Mouse (Mus musculus): ENCODE data around the gene Sptbn2. TPM values are rescaled to one million over a fixed set of nuclear protein-coding genes. Genes with fewer than 3 reads are reported as not detected.
A peak's percentile ranks its signal among the peaks of the same experiment; 100 is the strongest.

Gene Sptbn2
- polyA plus RNA-seq, 1 experiment from 2014 or later = 0.51 TPM

- H3K4me2 ChIP-seq (replicated peaks; ENCODE audit: low read depth, low read length) = no peak overlapping the region
Measured at GRCm38 (mm10) chr19:4718716-4719115, 7.7 kb downstream of the Sptbn2 start.

DNA sequence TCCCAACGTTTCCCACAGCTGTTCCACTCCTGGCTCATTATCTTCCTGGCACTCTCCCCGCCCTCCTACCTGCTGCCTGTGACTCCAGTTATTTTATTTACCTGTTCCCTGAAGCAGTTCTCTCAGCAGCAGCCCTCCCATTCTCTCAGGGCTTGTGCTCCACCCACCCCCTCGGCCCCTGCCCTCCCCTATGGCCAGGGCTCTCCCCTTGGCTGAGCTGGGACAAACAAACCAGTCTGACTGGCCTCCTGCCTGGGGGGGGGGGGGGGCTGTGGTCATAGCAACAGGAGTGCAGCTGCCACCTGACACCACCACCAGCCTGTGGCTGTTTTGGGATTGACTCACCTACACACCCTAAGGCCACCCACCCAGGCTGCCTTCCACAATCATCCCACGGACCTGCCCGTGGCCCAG lies 8.4 kb downstream of the Sptbn2 start:
- 22% methylated on average over 5 of the region's 5 CpGs for WGBS
- H3K27me3 ChIP-seq (replicated peaks; ENCODE audit: insufficient read depth, low read length) = peaks cover 4% of the 10 kb centered on the region; the same call in 1 of the 2 replicates
- no peak overlapping the region for H3K4me3 ChIP-seq (ENCODE audit: low read depth, low read length)
- H3K9me3 ChIP-seq (ENCODE audit: low read length) = no peaks in the 10 kb centered on the region
- DNase-seq (ENCODE audit: low spot score) (peak; percentile 89), ATAC-seq (peak; percentile 95)
- TF ChIP-seq CTCF (IDR thresholded peaks at IDR 0.05) (no peak), EP300 (IDR thresholded peaks at IDR 0.05) (no peak)
- H3K9ac ChIP-seq (replicated peaks; ENCODE audit: low read depth) = no peak overlapping the region
- H3K27ac ChIP-seq (ENCODE audit: low read length) = peak overlapping the region; percentile 62; the same call in 1 of the 2 replicates
- H3K4me1 ChIP-seq (ENCODE audit: insufficient read depth, low read depth, low read length) = no peaks in the 10 kb centered on the region
- H3K4me2 ChIP-seq (replicated peaks; ENCODE audit: low read depth, low read length) = peak overlapping the region; percentile 51; the same call in 1 of the 2 replicates
- no peaks in the 10 kb centered on the region for H3K36me3 ChIP-seq (ENCODE audit: insufficient read depth, low read length)

More at GRCm38 (mm10) chr19:4718716-4719115, 7.7 kb downstream of the Sptbn2 start:
- no peaks in the 10 kb centered on the region for H3K36me3 ChIP-seq (ENCODE audit: insufficient read depth, low read length)
- H3K4me1 ChIP-seq (ENCODE audit: insufficient read depth, low read depth, low read length) = no peaks in the 10 kb centered on the region
- DNase-seq (ENCODE audit: low spot score) (peak; percentile 43), ATAC-seq (peak; percentile 30)
- TF ChIP-seq CTCF (IDR thresholded peaks at IDR 0.05) (no peak), EP300 (IDR thresholded peaks at IDR 0.05) (no peak)
- no peak overlapping the region for H3K4me3 ChIP-seq (ENCODE audit: low read depth, low read length)
- H3K9me3 ChIP-seq (ENCODE audit: low read length) = no peaks in the 10 kb centered on the region
- WGBS = 21% methylated on average over 8 of the region's 12 CpGs
- H3K27ac ChIP-seq (ENCODE audit: low read length) = no peak overlapping the region
- no peak overlapping the region for H3K9ac ChIP-seq (replicated peaks; ENCODE audit: low read depth)
- peaks cover 10% of the 10 kb centered on the region for H3K27me3 ChIP-seq (replicated peaks; ENCODE audit: insufficient read depth, low read length)

DNA sequence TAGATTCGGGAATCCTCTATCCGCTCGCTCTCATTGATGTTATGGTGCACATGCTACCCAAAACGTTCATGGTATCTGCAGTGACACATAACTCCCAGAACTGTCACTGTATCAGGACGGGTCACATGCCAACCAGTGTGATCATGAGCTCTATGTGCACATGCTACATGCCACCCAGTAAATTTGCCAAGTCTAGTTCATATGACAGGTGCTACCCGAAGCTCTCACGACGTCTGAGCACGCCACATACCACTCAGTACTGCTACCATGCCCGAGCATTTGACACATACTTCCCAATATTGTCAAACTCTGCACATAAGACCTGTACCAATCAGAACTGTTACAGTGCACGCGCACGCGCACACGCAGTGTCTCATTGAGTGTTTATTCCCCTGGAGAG lies 9.1 kb downstream of the Sptbn2 start:
- Histone ChIP-seq H3K27ac (ENCODE audit: low read length) (peak overlapping the region; percentile 62; the same call in 1 of the 2 replicates), H3K27me3 (replicated peaks; ENCODE audit: insufficient read depth, low read length) (no peaks in the 10 kb centered on the region), H3K4me1 (ENCODE audit: insufficient read depth, low read depth, low read length) (no peaks in the 10 kb centered on the region), H3K36me3 (ENCODE audit: insufficient read depth, low read length) (no peaks in the 10 kb centered on the region), H3K9ac (replicated peaks; ENCODE audit: low read depth) (no peak overlapping the region), H3K4me2 (replicated peaks; ENCODE audit: low read depth, low read length) (peak overlapping the region; percentile 51), H3K4me3 (ENCODE audit: low read depth, low read length) (no peak overlapping the region), H3K9me3 (ENCODE audit: low read length) (no peaks in the 10 kb centered on the region)
- TF ChIP-seq EP300 (IDR thresholded peaks at IDR 0.05) = no peak
- TF ChIP-seq CTCF (IDR thresholded peaks at IDR 0.05) = no peak
- WGBS = 71% methylated on average over 15 of the region's 15 CpGs
- ATAC-seq (no peak), DNase-seq (ENCODE audit: low spot score) (no peak)

- peak; percentile 49 for ATAC-seq
- Histone ChIP-seq H3K9ac (replicated peaks; ENCODE audit: low read depth) (no peak overlapping the region), H3K4me2 (replicated peaks; ENCODE audit: low read depth, low read length) (peak overlapping the region; percentile 51), H3K4me1 (ENCODE audit: insufficient read depth, low read depth, low read length) (no peaks in the 10 kb centered on the region), H3K9me3 (ENCODE audit: low read length) (no peaks in the 10 kb centered on the region), H3K4me3 (ENCODE audit: low read depth, low read length) (peak overlapping the region; percentile 19; the same call in 1 of the 2 replicates), H3K27ac (ENCODE audit: low read length) (peak overlapping the region; percentile 62), H3K36me3 (ENCODE audit: insufficient read depth, low read length) (no peaks in the 10 kb centered on the region), H3K27me3 (replicated peaks; ENCODE audit: insufficient read depth, low read length) (no peaks in the 10 kb centered on the region)
- peak; percentile 64 for DNase-seq (ENCODE audit: low spot score)
- TF ChIP-seq CTCF (IDR thresholded peaks at IDR 0.05) (no peak), EP300 (IDR thresholded peaks at IDR 0.05) (no peak)
- WGBS = 23% methylated on average over 11 of the region's 11 CpGs
Measured at GRCm38 (mm10) chr19:4720671-4721244, 9.8 kb downstream of the Sptbn2 start.

- WGBS = 63% methylated on average over 9 of the region's 9 CpGs
Measured at GRCm38 (mm10) chr19:4729186-4729585, 18.2 kb downstream of the Sptbn2 start.

GRCm38 (mm10) chr19:4733052-4733451 lies 22.1 kb downstream of the Sptbn2 start:
- Histone ChIP-seq H3K36me3 (ENCODE audit: insufficient read depth, low read length) (no peaks in the 10 kb centered on the region), H3K4me1 (ENCODE audit: insufficient read depth, low read depth, low read length) (no peaks in the 10 kb centered on the region), H3K27ac (ENCODE audit: low read length) (no peak overlapping the region), H3K4me3 (ENCODE audit: low read depth, low read length) (no peak overlapping the region), H3K9ac (replicated peaks; ENCODE audit: low read depth) (no peak overlapping the region), H3K4me2 (replicated peaks; ENCODE audit: low read depth, low read length) (no peak overlapping the region), H3K9me3 (ENCODE audit: low read length) (no peaks in the 10 kb centered on the region), H3K27me3 (replicated peaks; ENCODE audit: insufficient read depth, low read length) (no peaks in the 10 kb centered on the region)
- ATAC-seq (no peak), DNase-seq (ENCODE audit: low spot score) (no peak)
- 81% methylated on average over 3 of the region's 3 CpGs for WGBS
- TF ChIP-seq EP300 (IDR thresholded peaks at IDR 0.05) (no peak), CTCF (IDR thresholded peaks at IDR 0.05) (no peak)

More at GRCm38 (mm10) chr19:4729186-4729585, 18.2 kb downstream of the Sptbn2 start:
- Histone ChIP-seq H3K4me3 (ENCODE audit: low read depth, low read length) (no peak overlapping the region), H3K9me3 (ENCODE audit: low read length) (no peaks in the 10 kb centered on the region), H3K9ac (replicated peaks; ENCODE audit: low read depth) (no peak overlapping the region), H3K27me3 (replicated peaks; ENCODE audit: insufficient read depth, low read length) (no peaks in the 10 kb centered on the region), H3K36me3 (ENCODE audit: insufficient read depth, low read length) (no peaks in the 10 kb centered on the region), H3K4me1 (ENCODE audit: insufficient read depth, low read depth, low read length) (no peaks in the 10 kb centered on the region), H3K27ac (ENCODE audit: low read length) (no peak overlapping the region), H3K4me2 (replicated peaks; ENCODE audit: low read depth, low read length) (no peak overlapping the region)
- TF ChIP-seq EP300 (IDR thresholded peaks at IDR 0.05) (no peak), CTCF (IDR thresholded peaks at IDR 0.05) (no peak)
- ATAC-seq (no peak; the same call in 1 of the 2 replicates), DNase-seq (ENCODE audit: low spot score) (no peak)
